Mouse (Mus musculus) layer of hippocampus, adult 2 months (tissue): ENCODE data around the gene Pde4b. TPM values are rescaled to one million over a fixed set of nuclear protein-coding genes. Genes with fewer than 3 reads are reported as not detected.

Experiments
- DNase-seq, 2 experiments: peaks; one replicate each; pipeline ENCODE4 v3.0.0; 2022; ENCODE audit warnings: low spot score in 2 of 2
- H3K27ac ChIP-seq: fragments of 200-600 bp; 2 replicates; pipeline ENCODE4 v1.8.1; 2022
- H3K4me3 ChIP-seq: fragments of 200-600 bp; 2 replicates; pipeline ENCODE4 v1.8.1; 2022; ENCODE audit warnings: mild to moderate bottlenecking
- CTCF ChIP-seq: fragments of 200-600 bp; conservative IDR thresholded peaks from 2 replicates; pipeline ENCODE4 v1.8.1; 2022; ENCODE audit warnings: antibody characterized with exemption, mild to moderate bottlenecking, moderate library complexity
- total RNA-seq, 2 experiments: library from RNA; stranded (reverse); gene quantifications; 2 replicates each; pipeline ENCODE4 v1.2.3; 2021

Gene Pde4b
- total RNA-seq, 2 experiments from 2014 or later: 58.3 to 69.5 TPM

GRCm38 (mm10) chr4:102406848-102407247 lies 319.5 kb downstream of the Pde4b start:
- no peak for TF ChIP-seq CTCF

GRCm38 (mm10) chr4:102408132-102408531 lies 320.8 kb downstream of the Pde4b start:
- no peak overlapping the region for H3K4me3 ChIP-seq
- DNase-seq: no peak
- TF ChIP-seq CTCF: no peak
- H3K27ac ChIP-seq: peak overlapping the region; percentile 61; the same call in 1 of the 2 replicates

More at GRCm38 (mm10) chr4:102406848-102407247, 319.5 kb downstream of the Pde4b start:
- Histone ChIP-seq H3K4me3 (no peak overlapping the region), H3K27ac (peak overlapping the region; percentile 37; the same call in 1 of the 2 replicates)
- no peak for DNase-seq

GRCm38 (mm10) chr4:102408938-102409337 lies 321.6 kb downstream of the Pde4b start:
- H3K4me3 ChIP-seq: no peak overlapping the region
- peak overlapping the region; percentile 61; the same call in 1 of the 2 replicates for H3K27ac ChIP-seq
- no peak for TF ChIP-seq CTCF
- no peak for DNase-seq

GRCm38 (mm10) chr4:102413101-102413500 lies 325.8 kb downstream of the Pde4b start:
- DNase-seq: no peak
- TF ChIP-seq CTCF: no peak
- H3K4me3 ChIP-seq: no peak overlapping the region
- H3K27ac ChIP-seq: peak overlapping the region; percentile 67; the same call in 1 of the 2 replicates

- TF ChIP-seq CTCF: no peak
- peak in 1 of 2 experiments; percentile 40 for DNase-seq
- Histone ChIP-seq H3K27ac (peak overlapping the region; percentile 67), H3K4me3 (no peak overlapping the region)
Observed at GRCm38 (mm10) chr4:102413794-102414193, 326.5 kb downstream of the Pde4b start.

- peak overlapping the region; percentile 67; the same call in 1 of the 2 replicates for H3K27ac ChIP-seq
- DNase-seq: no peak
Observed at GRCm38 (mm10) chr4:102414610-102415009, 327.3 kb downstream of the Pde4b start.

GRCm38 (mm10) chr4:102420794-102421397 lies 333.6 kb downstream of the Pde4b start:
- H3K4me3 ChIP-seq: peak overlapping the region; percentile 58
- TF ChIP-seq CTCF: no peak

More at GRCm38 (mm10) chr4:102414610-102415009, 327.3 kb downstream of the Pde4b start:
- H3K4me3 ChIP-seq: no peak overlapping the region
- no peak for TF ChIP-seq CTCF

GRCm38 (mm10) chr4:102421398-102421859 lies 334.1 kb downstream of the Pde4b start:
- Histone ChIP-seq H3K27ac (peak overlapping the region; percentile 78), H3K4me3 (peak overlapping the region; percentile 58)
- DNase-seq: no peak
- no peak for TF ChIP-seq CTCF

More at GRCm38 (mm10) chr4:102420794-102421397, 333.6 kb downstream of the Pde4b start:
- peak overlapping the region; percentile 78 for H3K27ac ChIP-seq
- DNase-seq: no peak

- TF ChIP-seq CTCF: no peak
- Histone ChIP-seq H3K27ac (no peak overlapping the region), H3K4me3 (no peak overlapping the region)
- no peak for DNase-seq
Observed at GRCm38 (mm10) chr4:102424104-102424503, 336.8 kb downstream of the Pde4b start.

- Histone ChIP-seq H3K27ac (no peak overlapping the region), H3K4me3 (no peak overlapping the region)
- TF ChIP-seq CTCF: no peak
- DNase-seq: no peak
Observed at GRCm38 (mm10) chr4:102425422-102425821, 338.1 kb downstream of the Pde4b start.

GRCm38 (mm10) chr4:102429730-102430341 lies 342.5 kb downstream of the Pde4b start:
- Histone ChIP-seq H3K27ac (no peak overlapping the region), H3K4me3 (no peak overlapping the region)
- TF ChIP-seq CTCF: no peak
- DNase-seq: no peak

- TF ChIP-seq CTCF: no peak
- H3K4me3 ChIP-seq: peak overlapping the region; percentile 30
- peak overlapping the region; percentile 81 for H3K27ac ChIP-seq
- no peak for DNase-seq
Observed at GRCm38 (mm10) chr4:102432040-102432782, 344.9 kb downstream of the Pde4b start.
